Mouse (Mus musculus) kidney, embryonic 14.5 days (tissue): ENCODE results near the gene Cers6. TPM values are rescaled to one million over a fixed set of nuclear protein-coding genes. Genes with fewer than 3 reads are reported as not detected.
A peak's percentile ranks its signal among the peaks of the same experiment; 100 is the strongest.

Source experiments
- ATAC-seq: fragments of 200-750 bp; cut with Nextera tagmentation; 2 replicates; pipeline ENCODE4 v1.8.0; 2017; ENCODE audit warnings: moderate number of reproducible peaks, mild to moderate bottlenecking, moderate TSS enrichment, moderate library complexity; ENCODE audit not compliant: low FRiP score, low TSS enrichment
- H3K27ac ChIP-seq: fragments of 300-500 bp; sonication (generic); 2 replicates; pipeline ENCODE4 v1.5.1; 2014; ENCODE audit warnings: low read depth, mild to moderate bottlenecking, low read length, moderate library complexity, mixed read lengths
- H3K27me3 ChIP-seq: fragments of 300-500 bp; sonication (generic); 2 replicates; pipeline ENCODE4 v1.6.1; 2014; ENCODE audit warnings: mild to moderate bottlenecking, low read length; ENCODE audit not compliant: control insufficient read depth, insufficient read depth
- H3K36me3 ChIP-seq: fragments of 300-500 bp; sonication (generic); 2 replicates; pipeline ENCODE4 v1.6.1; 2014; ENCODE audit warnings: low read length, mixed read lengths; ENCODE audit not compliant: control insufficient read depth, insufficient read depth
- H3K4me1 ChIP-seq: fragments of 300-500 bp; sonication (generic); 2 replicates; pipeline ENCODE4 v1.6.1; 2014; ENCODE audit warnings: low read length, mixed read lengths; ENCODE audit not compliant: control insufficient read depth, insufficient read depth
- H3K4me2 ChIP-seq: fragments of 300-500 bp; sonication (generic); replicated peaks from 2 replicates; pipeline ENCODE4 v1.6.1; 2014; ENCODE audit warnings: low read depth, mild to moderate bottlenecking, low read length
- H3K4me3 ChIP-seq: fragments of 300-500 bp; sonication (generic); 2 replicates; pipeline ENCODE4 v1.5.1; 2014; ENCODE audit warnings: mild to moderate bottlenecking, low read length
- H3K9ac ChIP-seq: fragments of 300-500 bp; sonication (generic); 2 replicates; pipeline ENCODE4 v1.6.1; 2014; ENCODE audit warnings: low read depth, mild to moderate bottlenecking, low read length, moderate library complexity
- H3K9me3 ChIP-seq: fragments of 300-500 bp; sonication (generic); 2 replicates; pipeline ENCODE4 v1.6.1; 2016; ENCODE audit warnings: low read length; ENCODE audit not compliant: control insufficient read depth
- WGBS: fragments of 180-500 bp; shearing (Covaris S2); extraction: QIAGEN DNeasy Blood & Tissue Kit; methylation state at CpG from one replicate; pipeline ENCODE4 v1.1.7; 2014; 5-methylcytosine and 5-hydroxymethylcytosine counted together
- polyA plus RNA-seq: library from polyadenylated mRNA; unstranded; fragments of >200 nt; fragmentation: Nextera tagmentation; extraction: Ambion mirVana; gene quantifications from 2 replicates; pipeline ENCODE4 v1.2.1, GENCODE M21; 2014

Cers6 gene
- polyA plus RNA-seq, 1 experiment from 2014 or later: 46.7 TPM

DNA sequence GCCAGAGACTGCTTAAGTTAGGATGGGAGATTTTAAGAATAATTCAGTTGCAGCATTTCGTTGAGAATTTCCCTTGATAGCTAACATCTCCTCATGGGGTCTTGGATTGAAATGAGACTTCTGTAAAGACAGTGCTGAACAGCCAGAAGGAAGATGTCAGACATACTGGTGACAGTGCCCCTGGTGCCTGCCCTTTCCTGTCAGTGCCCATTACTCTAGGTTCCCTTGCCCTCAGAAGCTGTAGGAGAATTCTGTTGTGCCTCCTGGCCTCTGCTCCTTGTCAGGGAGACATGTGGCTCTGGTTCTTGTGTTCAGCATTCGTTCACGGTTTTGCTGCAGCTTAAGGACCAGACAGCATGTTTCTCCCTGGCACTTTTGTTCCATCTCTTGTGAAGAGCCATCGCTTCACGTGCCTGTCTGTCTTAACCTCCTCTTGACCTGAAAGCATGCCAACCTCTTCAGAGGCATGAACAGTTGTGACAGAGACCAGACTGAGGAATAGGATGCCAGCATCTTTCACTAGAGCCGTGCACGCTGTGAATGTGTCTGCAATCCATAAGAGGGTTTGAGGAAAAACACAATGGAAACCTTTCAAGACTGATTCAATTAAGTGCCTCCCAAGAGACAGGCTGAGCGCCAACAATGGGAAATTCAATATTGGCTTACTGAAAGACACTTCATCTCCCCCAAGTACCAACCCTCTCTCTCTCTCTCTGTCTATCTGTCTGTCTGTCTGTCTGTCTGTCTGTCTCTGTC, 225.4 kb downstream of the Cers6 start:
- no peaks in the 10 kb centered on the region for H3K36me3 ChIP-seq
- WGBS: 84% methylated on average over 8 of the region's 8 CpGs
- no peak overlapping the region for H3K4me2 ChIP-seq
- no peak overlapping the region for H3K9ac ChIP-seq
- no peak overlapping the region for H3K4me3 ChIP-seq
- H3K27ac ChIP-seq: no peak overlapping the region
- H3K4me1 ChIP-seq: no peaks in the 10 kb centered on the region
- H3K27me3 ChIP-seq: no peaks in the 10 kb centered on the region
- no peak for ATAC-seq
- H3K9me3 ChIP-seq: no peaks in the 10 kb centered on the region

DNA sequence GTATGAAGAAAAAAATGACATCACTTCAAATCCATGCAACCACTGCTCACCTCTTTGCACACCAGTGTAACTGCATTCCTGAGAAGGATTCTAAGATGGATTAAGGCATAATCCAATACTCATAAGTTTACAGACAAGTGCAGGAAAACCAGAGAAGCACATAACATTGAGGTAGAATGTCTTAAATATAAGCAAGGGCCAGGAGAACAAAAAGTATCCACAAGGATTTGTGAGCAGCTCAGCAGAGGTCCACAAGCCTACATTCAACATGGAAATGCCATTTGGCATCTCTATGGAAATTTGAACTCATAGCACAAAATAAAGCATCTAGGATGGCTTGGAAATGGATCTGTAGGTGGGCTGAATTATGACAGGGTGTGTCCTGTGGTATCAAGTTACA, 234.6 kb downstream of the Cers6 start:
- ATAC-seq: no peak
- no peak overlapping the region for H3K27ac ChIP-seq
- no peaks in the 10 kb centered on the region for H3K9me3 ChIP-seq
- H3K4me1 ChIP-seq: no peaks in the 10 kb centered on the region
- H3K4me3 ChIP-seq: no peak overlapping the region
- H3K27me3 ChIP-seq: no peaks in the 10 kb centered on the region
- no peaks in the 10 kb centered on the region for H3K36me3 ChIP-seq
- H3K4me2 ChIP-seq: no peak overlapping the region
- no peak overlapping the region for H3K9ac ChIP-seq

DNA sequence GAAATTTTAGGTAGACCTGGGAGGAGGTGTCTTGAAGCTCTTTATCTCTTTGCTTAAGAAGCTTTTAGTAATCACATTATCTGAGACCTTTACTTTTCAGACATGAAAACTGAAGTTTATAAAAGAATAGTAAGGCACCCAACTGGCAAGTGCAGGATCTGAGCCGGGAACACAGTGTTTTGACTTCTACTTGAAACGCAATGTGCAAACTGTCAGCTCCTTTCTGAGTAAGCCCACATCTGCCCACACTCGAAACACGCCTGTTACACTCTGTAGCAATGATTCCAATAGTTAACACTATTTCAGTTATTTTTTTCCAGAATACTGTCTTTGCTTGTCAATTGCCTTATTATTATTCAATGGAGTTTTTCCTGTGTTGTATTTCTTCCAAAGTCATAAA, 235.6 kb downstream of the Cers6 start:
- Histone ChIP-seq H3K9me3 (no peaks in the 10 kb centered on the region), H3K4me2 (no peak overlapping the region), H3K36me3 (no peaks in the 10 kb centered on the region), H3K9ac (no peak overlapping the region), H3K27ac (no peak overlapping the region), H3K4me1 (no peaks in the 10 kb centered on the region), H3K4me3 (no peak overlapping the region), H3K27me3 (no peaks in the 10 kb centered on the region)
- 88% methylated on average over 4 of the region's 4 CpGs for WGBS
- ATAC-seq: no peak

DNA sequence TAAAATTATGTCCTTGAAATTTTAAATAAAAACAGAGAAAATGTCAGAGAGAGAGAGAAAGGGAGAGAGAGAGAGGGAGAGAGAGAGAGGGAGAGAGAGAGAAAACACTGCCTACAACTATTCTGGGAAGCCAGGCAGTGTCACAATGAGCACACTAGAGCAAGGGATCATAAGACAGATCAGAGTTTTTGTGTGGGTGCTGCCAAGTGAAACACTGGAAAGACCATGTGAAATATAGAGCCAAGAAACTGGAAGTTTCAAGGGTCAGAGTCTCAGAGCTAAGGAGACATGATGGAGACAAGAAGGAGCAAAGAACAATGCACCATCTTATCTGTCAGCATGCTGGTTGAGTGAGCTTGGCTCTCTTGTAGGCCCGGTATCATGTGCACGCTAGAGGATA, 236.3 kb downstream of the Cers6 start:
- no peak overlapping the region for H3K4me2 ChIP-seq
- no peaks in the 10 kb centered on the region for H3K9me3 ChIP-seq
- no peak overlapping the region for H3K4me3 ChIP-seq
- no peaks in the 10 kb centered on the region for H3K4me1 ChIP-seq
- H3K36me3 ChIP-seq: no peaks in the 10 kb centered on the region
- no peak for ATAC-seq
- 79% methylated on average over 2 of the region's 2 CpGs for WGBS
- no peak overlapping the region for H3K27ac ChIP-seq
- no peaks in the 10 kb centered on the region for H3K27me3 ChIP-seq
- H3K9ac ChIP-seq: no peak overlapping the region

DNA sequence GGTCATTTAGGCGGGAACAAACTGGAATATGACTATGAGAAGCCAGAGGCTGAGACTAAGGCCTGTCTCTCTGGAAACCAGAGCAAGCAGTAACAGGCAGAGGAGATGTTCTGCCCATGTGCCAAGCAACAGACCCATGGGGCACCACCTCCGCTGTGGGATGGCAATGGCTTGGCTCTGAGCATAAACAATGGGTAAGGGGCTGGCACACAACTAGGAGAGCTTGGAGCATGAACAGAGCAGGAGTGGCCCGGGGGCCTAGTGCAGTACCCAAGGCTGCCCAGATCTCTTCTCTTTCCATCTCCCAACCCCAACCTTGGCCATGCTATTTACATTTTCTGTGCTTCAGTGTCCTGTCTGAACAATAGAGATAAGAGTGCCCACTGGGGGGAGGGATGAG, 237.5 kb downstream of the Cers6 start:
- Histone ChIP-seq H3K9me3 (no peaks in the 10 kb centered on the region), H3K4me1 (no peaks in the 10 kb centered on the region), H3K9ac (no peak overlapping the region), H3K4me3 (no peak overlapping the region), H3K4me2 (no peak overlapping the region), H3K36me3 (no peaks in the 10 kb centered on the region), H3K27me3 (no peaks in the 10 kb centered on the region), H3K27ac (no peak overlapping the region)
- WGBS: 93% methylated on average over 3 of the region's 3 CpGs
- ATAC-seq: no peak

DNA sequence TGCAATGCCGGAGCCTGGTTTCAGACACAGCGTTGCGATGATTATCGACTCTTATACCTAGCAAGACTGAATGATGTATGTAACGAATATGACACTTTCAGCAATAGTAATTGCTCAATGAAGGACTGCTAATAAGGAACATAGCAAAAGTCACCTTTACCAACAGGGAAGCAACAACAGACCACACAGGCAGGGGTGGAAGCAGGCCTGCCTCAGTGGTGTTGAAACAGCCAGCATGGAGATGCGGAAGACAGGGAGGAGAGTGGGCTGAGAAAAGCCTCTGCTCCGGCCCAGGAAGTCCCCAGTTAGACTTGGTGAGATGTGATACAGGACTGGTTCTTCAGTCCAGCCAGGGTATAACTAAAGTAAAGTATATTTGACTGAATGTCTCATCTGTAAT, 237.9 kb downstream of the Cers6 start:
- Histone ChIP-seq H3K9ac (no peak overlapping the region), H3K27ac (no peak overlapping the region), H3K27me3 (no peaks in the 10 kb centered on the region), H3K36me3 (no peaks in the 10 kb centered on the region), H3K4me1 (no peaks in the 10 kb centered on the region), H3K4me3 (no peak overlapping the region), H3K9me3 (no peaks in the 10 kb centered on the region), H3K4me2 (no peak overlapping the region)
- 96% methylated on average over 7 of the region's 7 CpGs for WGBS
- ATAC-seq: no peak

DNA sequence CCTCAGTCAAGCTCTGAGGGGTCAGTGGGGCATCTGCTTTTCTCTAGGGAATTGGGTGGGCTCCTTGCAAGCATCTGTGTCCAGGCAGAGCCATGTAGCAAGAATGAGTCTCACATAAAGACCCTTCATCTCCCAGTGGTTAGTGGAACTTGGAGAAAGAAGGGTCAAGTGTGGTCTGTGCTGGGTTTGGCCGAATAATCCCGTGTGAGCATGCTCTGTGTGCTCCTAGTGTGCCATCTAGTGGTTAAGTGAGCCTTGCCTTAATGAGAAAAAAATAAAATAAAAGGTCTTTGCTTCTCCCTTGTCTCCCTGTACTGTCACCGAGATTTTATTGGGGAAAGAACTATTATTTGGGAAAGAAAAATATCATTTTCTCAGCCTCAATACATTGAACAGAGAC, 239.5 kb downstream of the Cers6 start:
- no peaks in the 10 kb centered on the region for H3K27me3 ChIP-seq
- WGBS: 27% methylated on average over 3 of the region's 3 CpGs
- no peak overlapping the region for H3K9ac ChIP-seq
- no peak overlapping the region for H3K4me2 ChIP-seq
- H3K4me3 ChIP-seq: no peak overlapping the region
- H3K9me3 ChIP-seq: no peaks in the 10 kb centered on the region
- H3K4me1 ChIP-seq: no peaks in the 10 kb centered on the region
- H3K36me3 ChIP-seq: no peaks in the 10 kb centered on the region
- ATAC-seq: 0 out of 2 replicates have a peak, but pooled peaks have one; percentile 55
- H3K27ac ChIP-seq: no peak overlapping the region

DNA sequence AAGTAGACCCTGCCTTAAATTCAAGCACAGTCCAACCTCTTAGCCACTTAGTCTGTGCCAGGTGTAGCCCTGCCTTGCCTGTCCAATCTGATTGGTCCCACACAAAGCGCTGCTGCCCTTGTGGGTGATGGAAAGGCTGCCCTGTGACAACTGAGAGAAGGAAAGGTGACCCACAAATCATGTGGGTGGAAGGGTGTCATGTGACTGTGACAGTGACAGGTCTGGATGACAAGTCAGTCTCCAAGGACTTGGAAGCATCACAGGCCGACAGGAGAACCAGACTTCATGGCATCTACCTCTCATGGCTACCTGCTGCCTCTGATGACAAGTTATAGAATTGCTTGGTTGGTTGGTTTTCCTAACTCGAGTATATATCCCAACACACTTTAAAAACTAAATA, 242.3 kb downstream of the Cers6 start:
- WGBS: 79% methylated on average over 3 of the region's 3 CpGs
- Histone ChIP-seq H3K4me1 (no peaks in the 10 kb centered on the region), H3K27ac (no peak overlapping the region), H3K4me3 (no peak overlapping the region), H3K9me3 (no peaks in the 10 kb centered on the region), H3K4me2 (no peak overlapping the region), H3K27me3 (no peaks in the 10 kb centered on the region), H3K9ac (no peak overlapping the region), H3K36me3 (peaks cover 3% of the 10 kb centered on the region; the same call in 1 of the 2 replicates)
- no peak for ATAC-seq

DNA sequence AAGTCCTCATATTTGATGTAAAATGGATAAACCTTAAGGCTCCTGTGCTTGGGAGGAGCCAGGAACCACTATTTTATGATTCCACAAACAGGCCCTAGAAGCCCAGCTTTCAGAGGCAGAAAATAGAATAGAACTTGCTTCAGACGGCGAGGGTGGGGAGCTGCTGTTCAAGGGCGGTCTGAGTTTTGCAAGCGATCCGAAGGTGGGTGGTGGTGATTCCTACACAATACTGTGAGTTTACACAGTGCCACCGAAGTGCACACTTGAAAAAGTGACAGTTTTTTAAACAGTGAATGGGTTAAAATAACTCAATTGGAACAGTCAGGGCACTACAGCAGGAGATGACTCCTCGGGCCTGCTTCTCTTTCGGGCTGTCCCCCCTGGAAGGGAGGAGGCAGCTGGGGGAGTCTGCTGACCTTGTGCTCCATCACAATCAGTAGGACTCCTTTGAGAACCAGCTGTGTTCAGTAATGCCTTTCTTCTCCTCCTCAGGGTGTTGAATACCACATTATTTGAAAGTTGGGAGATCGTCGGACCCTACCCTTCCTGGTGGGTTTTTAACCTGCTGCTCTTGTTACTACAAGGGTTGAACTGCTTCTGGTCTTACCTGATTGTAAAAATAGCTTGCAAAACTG, 243.4 kb downstream of the Cers6 start:
- no peaks in the 10 kb centered on the region for H3K27me3 ChIP-seq
- 0 out of 2 replicates have a peak, but pooled peaks cover 8% of the 10 kb centered on the region for H3K4me1 ChIP-seq
- H3K4me2 ChIP-seq: no peak overlapping the region
- H3K36me3 ChIP-seq: peaks cover 3% of the 10 kb centered on the region; the same call in 1 of the 2 replicates
- no peaks in the 10 kb centered on the region for H3K9me3 ChIP-seq
- 41% methylated on average over 10 of the region's 10 CpGs for WGBS
- H3K27ac ChIP-seq: no peak overlapping the region
- peak; percentile 72; the same call in 1 of the 2 replicates for ATAC-seq
- H3K4me3 ChIP-seq: no peak overlapping the region
- H3K9ac ChIP-seq: no peak overlapping the region
